Mouse (Mus musculus) heart, postnatal 25 days (tissue): ENCODE results near the gene Acot7. TPM values are rescaled to one million over a fixed set of nuclear protein-coding genes. Genes with fewer than 3 reads are reported as not detected.

Experiments
- DNase-seq: peaks from one replicate; pipeline ENCODE4 v3.0.0; 2022; ENCODE audit warnings: low spot score
- intact Hi-C: fragments of 180-260 bp; cut with DNase I; formaldehyde crosslinking; loops from one replicate; pipeline ENCODE4 v1.15.1; 2025
- total RNA-seq, 2 experiments: library from RNA; stranded (reverse); gene quantifications; 2 replicates each; pipeline ENCODE4 v1.2.3; 2021

The Acot7 gene
- total RNA-seq, 2 experiments from 2014 or later: 53.4 to 58.8 TPM

DNA sequence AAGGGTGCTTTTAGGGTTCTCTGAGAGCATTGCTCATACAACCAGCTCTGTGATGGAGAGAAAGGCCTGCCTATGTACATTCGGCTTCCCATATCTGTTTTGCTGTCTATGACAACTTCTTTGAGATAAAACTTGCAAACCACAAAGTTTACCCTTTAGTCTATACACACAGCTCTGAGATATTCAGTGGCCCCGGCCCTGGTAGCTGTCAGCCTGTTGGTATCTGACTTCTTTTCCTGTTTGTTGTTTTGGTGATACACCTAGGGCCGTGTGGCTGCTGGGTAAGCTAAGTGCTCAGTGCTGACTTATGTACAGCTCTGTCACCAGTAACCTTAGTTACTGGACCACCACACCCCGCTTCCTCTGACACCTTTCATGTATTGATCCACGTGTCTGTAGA, 19.6 kb downstream of the Acot7 start:
- intact Hi-C loops: no loop called here
- DNase-seq: no peak

DNA sequence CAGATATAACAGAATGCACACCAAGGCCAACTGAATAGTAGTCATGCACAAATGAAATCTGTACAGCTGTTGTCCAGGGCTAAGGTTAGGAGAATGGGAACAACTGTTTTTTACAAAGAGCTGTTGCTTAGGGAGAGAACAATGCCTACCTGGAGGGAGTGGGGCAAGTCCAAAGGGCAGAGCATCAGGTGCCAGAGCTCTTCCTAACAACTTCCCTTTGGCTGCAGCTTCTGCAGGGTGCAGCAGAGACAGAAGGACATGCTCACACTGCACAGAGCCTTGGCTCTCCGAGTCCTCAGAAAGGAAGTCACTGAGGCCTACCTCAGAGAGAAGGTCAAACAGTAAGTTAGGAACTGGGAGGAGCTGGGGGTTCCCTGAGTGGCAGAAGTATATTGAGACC, 21.7 kb downstream of the Acot7 start:
- intact Hi-C loops: no loop called here
- no peak for DNase-seq

DNA sequence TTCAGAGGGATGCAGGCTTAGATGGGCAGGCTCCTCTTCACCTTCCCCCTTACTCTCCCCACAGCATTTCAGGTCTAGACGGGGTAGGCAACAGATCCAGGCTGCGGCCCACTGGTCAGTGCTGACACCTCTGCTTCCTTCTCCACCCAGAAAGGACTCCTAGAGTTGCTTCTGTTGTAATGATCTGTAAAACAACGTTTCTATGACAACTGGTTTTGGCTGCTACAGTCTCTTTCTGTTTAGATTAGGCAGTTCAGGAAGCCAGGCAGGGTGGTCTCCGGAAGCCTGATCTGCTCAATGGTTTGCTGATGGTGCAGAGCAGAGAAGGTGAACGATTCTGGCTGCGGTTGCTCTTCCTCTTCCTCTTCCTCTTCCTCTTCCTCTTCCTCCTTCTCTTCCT, 23.6 kb downstream of the Acot7 start:
- intact Hi-C loops: no loop called here
- no peak for DNase-seq

DNA sequence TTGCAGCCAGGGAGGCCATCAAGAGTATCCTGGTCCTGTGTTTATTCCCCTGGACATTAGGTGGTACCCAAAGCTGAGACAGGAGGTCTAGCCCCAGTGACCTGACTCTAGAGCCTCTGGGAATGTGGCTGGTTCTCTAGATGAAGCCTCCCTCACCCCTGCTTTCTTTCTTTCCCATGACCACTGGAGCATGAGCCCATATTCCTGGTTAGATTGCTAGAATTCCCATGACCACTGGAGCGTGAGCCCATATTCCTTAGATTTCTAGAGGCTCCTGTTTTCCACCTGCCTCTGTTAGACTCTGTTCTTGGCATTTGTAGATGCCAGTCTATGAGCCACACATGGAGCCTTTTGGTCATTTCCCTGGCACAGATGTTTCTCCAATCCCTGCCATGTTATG, 24.5 kb downstream of the Acot7 start:
- no peak for DNase-seq
- intact Hi-C loops: no loop called here

DNA sequence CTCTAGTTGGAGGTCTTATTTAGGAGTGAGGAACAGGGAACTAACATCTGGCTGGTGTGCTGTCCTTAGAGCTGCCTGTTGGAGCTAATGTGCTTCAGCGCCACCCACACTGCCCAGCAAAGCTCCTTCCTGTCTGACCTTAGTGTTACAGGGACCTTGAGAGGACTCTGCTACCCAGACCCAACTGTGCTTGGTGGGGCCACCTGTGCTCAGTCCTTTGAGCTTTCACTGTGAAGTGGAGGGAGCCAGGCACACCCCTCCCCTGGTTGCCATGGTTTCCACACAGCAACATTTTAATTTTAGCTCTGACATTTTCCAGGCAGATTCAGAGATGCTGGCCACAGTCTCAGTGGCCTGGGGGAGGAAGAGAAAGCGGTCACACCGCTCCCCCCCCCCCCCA, 25.0 kb downstream of the Acot7 start:
- DNase-seq: no peak
- intact Hi-C loops: no loop called here

DNA sequence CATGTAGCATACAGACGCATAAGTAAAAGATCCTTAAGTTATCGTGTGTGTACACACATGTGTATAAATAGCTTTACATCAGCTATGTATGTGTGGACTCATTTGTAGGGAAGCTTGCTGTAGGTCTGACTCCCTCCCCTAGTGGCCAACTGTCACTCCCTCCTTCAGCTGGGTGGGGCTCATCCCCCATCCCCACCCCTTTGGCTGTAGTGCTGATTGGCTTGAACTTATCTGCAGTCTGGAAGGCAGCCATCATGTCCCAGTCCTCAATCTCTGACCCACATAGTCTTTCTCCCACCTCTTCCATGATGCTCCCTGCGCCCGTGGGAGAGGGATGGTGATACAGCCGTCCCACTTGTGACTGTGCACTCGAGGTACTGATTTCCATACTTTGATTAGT, 26.7 kb downstream of the Acot7 start:
- intact Hi-C loops: no loop called here
- DNase-seq: peak; percentile 44

DNA sequence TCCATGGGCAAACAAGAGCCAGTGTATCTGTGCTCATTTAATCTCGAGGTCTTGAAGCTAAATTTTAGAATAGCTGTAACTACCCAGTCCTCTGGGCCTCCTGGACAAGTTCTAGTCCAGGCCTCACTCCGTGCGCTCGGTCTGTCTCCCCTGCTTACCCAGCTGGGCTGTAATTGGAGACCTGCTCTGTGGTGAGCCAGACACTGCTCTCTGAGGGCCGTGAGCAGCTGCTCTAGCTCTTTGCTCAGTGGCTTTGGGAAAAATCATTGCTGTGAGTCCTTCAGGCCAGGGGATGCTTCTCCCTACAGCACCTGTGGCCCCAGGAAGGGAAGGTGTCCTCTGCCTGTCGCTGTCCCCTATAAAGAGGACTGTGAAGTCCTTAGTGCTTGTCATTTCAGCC, 28.3 kb downstream of the Acot7 start:
- intact Hi-C loops: no loop called here
- DNase-seq: no peak

DNA sequence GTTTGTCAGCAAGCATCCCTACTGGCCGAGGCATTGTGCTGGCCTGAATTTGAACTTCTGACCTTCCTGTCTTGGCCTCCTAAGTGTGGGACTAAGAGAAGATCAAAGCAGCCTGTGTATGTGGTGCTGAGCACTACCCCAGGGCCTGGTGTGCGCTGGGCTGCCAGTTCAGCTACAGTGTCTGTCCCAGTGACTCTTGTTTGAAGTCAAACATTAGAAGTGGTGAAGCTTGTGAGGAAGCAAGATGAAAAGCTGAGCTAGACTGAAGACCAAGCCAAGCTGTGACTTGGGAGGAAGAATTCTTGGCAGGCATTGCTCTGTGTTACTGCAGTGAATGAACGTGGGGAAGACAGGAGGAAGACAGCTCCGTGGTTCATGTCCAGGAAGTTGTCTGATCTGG, 31.7 kb downstream of the Acot7 start:
- no peak for DNase-seq
- intact Hi-C loops: no loop called here

DNA sequence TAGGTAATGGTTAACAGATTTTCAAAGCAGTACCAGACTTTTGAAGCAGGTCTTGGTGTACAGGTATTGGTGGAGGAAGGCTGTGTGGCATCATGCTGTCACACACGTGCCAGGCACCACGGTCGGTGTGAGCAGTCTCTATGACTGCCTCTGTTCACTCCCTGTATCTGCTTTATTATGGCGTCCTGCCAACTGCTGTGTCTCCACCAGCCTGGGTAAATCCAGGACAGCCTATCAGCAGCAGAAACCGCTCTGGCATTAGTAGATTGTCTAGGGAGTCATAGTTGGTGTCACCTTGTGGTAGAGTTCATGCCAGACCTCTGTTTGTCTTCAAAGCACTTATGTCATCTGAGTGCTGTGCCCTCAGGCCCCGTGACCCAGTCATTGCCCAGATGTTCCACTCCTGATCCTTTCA, 34.2 kb downstream of the Acot7 start:
- intact Hi-C loops: loop anchor here (1.0 kb wide), 1 partner anchor 39 kb away; no protein-coding TSS in a partner anchor
- no peak for DNase-seq

DNA sequence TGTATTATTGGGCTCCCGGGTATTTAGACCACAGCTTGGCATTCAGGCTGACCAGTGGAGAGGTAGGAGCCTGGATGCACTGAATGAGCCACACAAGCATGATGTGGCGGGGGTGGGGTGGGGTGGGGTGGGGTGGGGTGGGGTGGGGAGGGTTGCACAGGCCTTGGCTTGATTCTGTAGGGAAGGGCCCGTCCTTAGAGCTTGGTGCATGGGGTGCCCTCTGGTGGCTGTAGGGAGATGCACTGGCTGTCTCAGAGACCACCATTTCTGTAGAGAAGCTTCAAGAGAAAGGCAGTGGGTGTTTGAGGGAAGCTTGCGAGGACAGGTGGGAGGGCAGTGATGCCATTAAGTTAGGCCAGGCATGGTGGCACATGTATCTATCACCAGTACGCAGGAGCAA, 34.6 kb downstream of the Acot7 start:
- intact Hi-C loops: loop anchor here (1.0 kb wide), 1 partner anchor 39 kb away; no protein-coding TSS in a partner anchor
- DNase-seq: no peak

DNA sequence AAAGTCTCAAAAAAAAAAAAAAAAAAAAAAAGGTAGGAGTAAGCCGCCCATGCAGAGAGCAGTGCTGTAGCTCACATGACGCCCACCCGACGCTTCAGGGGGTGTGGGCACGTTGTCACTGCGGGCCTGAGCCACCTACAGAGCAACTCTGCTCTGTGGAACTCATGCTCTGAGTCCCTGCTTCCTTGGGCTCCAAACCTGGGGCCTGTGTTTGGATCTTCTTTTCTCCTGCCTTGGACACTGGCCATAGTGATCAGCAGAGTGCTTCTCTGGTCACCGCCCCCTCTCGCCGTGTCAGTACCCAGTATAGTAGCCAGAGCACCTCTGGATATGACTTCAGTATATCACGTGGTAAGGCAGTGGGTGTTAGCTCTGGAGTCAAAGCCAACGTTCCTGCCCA, 35.0 kb downstream of the Acot7 start:
- no peak for DNase-seq
- intact Hi-C loops: loop anchor here (1.0 kb wide), 1 partner anchor 40 kb away; no protein-coding TSS in a partner anchor

DNA sequence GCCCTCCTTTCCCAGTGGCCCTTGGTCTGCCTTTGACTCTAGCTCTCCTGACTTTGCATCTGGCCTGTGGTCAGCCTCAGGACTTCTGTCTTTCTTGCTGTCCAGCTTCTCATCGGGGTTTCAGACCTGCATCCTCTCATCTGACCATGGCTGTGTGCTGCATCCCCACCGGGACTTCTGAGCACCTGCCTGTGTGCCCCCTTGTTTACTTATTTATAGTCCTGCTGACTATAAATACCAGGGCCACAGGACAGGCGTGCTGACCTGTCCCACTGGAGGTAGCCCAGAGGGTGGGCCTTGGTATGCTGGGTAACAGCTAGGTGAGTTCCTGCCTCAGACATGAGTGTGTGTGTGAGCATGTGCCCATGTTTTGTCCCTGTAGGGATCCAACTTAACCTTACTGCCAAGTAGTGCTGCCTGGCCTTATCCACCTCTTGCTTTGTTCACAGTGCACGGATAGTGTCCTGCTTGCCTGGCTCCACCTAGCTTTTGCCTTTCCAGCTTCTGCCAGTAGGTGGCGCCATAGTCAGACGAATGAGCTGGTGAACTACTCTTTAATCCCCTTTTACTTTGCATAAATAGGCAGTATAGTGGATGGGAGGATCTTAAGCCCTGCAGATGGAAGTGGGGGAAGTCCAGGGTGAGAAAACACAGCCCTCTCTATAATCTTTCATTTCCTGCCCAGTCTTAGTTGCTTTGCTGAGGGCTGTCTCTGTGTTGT, 36.0 kb downstream of the Acot7 start:
- intact Hi-C loops: loop anchor here (1.0 to 2.0 kb wide), 2 partner anchors 59 to 71 kb away; no protein-coding TSS in a partner anchor
- peak; percentile 69 for DNase-seq

DNA sequence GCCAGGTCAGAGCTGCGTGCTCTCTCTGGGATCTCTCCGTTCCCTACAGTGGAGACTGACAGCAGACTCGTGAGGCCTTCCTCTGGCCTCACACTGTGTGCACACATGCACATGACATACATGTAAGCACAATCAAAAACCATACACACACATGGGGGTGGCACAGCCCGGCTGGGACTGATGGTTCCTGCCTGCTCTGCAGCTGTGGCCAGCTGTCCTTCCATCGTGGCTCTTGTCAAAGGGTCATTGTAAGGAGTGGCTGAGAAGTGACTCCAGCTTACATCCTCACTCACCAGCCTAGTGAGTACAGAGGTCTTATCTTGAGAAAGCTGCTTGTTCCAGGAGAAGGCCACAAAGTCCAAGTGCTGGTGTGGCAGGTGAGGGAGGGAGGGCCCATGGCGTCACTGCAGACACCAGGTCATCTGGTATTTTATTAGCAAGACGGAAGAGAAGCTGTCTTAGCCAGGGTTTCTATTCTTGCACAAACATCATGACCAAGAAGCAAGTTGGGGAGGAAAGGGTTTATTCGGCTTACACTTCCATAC, 37.0 kb downstream of the Acot7 start:
- DNase-seq: no peak
- intact Hi-C loops: loop anchor here (1.0 to 2.0 kb wide), 2 partner anchors 58 to 70 kb away; no protein-coding TSS in a partner anchor

DNA sequence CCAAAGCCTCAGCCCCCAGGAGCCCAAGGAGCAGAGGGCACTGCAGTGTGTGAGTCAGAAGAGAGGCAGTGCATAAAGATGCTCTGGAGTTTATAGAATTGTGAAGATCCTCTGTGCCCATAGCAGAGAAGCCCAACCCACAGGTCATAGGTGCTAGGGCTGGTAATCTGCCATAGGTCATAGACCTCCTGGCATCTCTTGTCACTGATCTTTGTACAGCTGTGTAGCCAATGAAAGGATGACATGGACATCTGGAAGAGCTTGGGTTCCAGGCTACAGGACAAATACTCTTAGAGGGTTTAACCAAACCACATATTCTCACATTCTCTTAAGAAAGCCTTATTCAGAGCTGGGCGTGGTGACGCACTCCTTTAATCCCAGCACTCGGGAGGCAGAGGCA, 41.7 kb downstream of the Acot7 start:
- no peak for DNase-seq
- intact Hi-C loops: no loop called here

DNA sequence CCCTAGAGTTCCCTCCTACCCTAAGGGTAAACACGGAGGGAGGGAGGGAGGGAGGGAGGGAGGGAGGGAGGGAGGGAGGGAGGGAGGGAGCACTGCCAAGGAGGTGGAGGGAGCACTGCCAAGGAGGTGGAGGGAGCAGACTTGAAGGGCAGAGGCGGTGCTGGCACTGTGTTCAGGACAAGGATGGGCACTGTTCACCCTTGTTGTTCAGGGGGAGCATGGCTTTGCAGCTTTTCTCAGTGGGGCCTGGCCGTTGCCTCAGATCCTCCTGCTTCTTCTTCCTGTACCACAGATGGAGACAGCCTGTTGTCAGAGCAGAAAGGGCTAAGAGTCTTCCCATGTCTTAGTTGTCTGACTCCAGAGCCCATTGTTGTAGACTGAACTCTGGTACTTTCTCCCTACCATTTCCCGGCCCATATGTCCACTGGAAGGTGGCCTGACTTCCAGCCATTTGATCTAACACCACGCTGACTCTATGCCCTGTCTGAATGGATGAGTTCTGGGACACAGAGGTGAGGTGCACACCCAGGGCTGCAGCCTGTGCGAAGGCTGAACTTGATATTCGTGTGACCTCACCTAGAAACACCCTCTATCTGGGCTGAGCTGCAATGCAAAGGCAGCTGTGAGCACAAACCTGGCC, 43.0 kb downstream of the Acot7 start:
- no peak for DNase-seq
- intact Hi-C loops: no loop called here

DNA sequence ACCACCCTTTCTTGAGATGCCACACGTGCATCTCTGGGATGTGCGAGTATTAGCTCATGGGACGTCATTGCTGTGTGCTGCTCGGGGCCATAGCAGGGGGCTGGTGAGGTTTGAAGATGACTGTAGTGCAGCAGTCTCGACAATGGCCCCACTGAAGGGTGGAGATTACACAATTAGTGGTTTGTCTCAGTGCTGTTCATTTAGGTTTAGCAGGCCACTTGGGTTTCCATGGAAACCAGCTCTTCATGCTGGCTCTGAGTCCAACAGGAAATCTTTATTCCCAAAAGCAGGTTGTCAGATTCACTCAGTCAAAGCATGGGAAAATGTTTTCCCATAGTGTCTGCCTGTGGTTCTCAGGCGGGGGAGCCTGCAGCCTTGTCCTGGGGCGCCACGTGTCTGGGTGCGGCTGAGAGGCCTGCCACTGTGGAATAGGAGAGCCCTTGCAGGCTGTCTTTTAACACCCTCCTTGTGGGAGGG, 43.5 kb downstream of the Acot7 start:
- intact Hi-C loops: no loop called here
- DNase-seq: peak; percentile 30

DNA sequence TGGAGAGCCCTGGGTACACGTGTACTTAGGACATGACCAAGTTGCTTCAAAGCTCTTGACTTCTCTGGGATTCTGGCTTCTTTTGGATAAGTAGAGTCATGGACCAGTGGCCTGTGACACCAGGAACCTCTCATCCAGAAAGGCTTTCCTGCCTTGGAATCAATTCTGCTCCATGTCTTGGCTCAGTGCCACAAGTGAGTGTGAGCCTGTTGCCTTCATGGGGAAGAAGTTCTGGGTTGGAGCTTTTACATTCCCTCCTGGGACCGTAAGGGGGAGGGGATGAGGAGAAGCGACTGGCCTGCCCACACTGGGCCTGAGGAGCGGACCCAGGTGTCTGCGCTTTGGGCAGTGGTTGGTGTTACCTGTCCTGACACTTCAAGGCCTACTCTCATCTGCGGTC, 44.2 kb downstream of the Acot7 start:
- no peak for DNase-seq
- intact Hi-C loops: loop anchor here (2.0 kb wide), 1 partner anchor 53 kb away; the partner anchor contains the start of gene Gpr153

DNA sequence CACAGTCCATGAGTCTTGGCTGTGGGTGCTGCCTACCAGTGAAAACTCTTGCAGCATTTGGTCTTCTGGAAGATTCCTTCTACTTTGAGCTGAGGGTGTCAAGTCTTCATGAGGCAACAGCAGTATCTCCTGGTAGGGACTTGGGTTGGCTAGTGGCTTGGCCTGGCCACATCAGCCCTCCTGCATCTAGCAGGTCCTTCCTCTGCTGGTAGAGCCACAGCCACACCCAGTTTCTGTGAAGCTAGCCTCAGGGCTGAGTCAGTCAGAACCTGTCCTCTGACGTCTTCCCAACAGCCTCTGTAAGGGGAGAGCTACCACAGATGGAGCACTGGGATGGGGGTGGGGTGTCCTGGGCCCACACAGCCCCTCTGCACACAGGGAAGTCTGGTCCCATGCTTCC, 44.6 kb downstream of the Acot7 start:
- intact Hi-C loops: loop anchor here (2.0 kb wide), 1 partner anchor 52 kb away; the partner anchor contains the start of gene Gpr153
- no peak for DNase-seq

DNA sequence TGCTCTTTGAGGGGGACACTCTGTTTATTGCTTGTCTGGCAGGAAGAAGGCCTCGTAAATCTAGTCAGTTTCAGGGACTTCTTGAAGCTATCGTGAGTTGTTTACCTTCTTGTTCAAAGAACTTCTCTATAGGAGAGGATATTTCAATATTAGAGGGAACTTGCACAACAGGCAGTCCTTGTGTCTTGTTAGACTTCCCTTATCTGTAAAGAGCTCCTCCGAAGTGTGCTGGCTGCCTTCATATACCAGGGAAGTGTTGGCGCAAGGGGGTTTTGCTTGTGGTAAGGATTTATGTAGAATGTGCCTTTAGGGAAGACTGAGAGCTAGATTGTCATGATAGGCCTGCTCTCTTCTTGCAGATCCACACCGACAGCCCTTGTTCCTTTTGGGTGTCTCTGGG, 46.2 kb downstream of the Acot7 start:
- intact Hi-C loops: no loop called here
- no peak for DNase-seq

DNA sequence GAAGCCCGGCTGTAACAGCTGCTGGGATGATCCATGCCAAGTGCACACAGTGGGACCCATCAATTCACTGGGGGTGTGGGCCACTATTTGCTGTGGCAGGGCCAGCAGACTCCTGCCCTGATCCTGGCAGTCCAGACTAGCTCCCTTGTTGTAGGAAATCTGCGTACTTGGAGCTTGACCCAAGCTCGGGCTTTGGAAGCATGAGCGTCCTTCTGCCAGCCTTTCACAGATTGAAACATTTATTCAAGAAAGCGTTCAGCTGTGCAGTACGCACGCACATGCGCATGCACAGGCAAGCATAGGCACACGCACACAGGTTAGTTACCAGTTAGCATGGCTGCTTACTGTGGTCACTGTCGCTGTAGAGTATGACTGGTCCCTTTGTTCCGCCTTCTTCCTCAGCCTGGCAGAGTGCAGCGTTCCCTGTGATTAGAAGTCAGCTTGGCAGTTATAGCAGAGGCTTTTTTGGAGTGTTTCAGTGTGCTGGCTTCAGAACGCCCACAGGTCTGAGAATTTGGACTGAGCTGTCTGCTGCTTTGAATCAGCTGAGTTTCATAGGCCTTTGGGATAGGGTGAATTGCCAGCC, 49.1 kb downstream of the Acot7 start:
- intact Hi-C loops: no loop called here
- DNase-seq: peak; percentile 19
